Mouse (Mus musculus): Measurements from ENCODE around the gene Ldlrad1.

DNA sequence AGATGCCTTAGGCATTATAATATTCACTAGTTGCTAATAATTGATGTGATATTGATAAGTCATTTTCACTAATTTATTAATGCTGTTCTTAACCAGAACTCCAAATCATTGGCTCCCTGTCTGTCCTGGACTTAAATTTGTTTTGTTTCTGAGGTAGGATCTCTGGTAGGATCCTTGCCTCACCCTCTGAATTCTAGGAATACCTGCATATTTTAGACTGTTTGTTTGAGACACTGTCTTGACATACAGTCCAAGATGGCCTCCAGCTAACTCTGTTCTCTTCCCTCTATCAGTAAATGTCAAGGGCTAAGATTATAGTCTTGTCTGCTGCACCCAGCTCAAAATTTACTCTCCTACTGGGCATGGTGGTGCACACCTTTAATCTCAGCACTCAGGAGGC lies 28.2 kb upstream of the Ldlrad1 start:
- no peak for TF ChIP-seq CTCF (IDR thresholded peaks at IDR 0.05; ENCODE audit: low read depth)
- TF ChIP-seq EP300 (IDR thresholded peaks at IDR 0.05; ENCODE audit: low read depth): no peak

Data from liver, embryonic 14.5 days (tissue).